8 mouse cellular contexts compared by ENCODE assay signal in the genomic region with DNA sequence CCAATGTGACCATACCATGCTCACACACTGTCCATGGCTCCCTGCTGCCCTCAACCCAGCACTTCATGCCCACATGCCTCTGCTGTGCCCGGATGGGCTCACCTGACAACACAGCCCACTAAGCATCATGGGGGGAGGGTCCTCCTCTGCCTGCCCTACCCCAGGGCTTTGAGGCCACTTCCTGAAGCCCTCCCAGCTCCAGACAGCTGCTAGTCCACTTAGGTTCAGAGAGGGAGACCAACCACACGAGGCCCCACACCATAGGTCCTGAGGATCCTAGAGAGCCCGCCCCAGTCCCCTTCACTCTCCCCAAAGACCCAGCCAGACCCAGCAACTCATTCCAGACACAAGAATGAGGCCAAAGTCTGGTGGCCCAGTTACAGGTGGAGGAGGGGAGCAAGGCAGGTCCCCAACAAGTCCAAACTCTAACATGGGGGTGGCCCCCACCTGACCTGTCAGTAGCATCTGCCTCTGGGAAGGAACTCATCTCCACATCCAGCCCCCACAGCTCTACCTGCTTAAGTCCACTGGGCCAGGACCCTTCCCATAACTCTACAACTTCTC. TPM values are rescaled to one million over a fixed set of nuclear protein-coding genes. Genes with fewer than 3 reads are reported as not detected.
DNase-seq lines count a peak whose midpoint lies in the region; ATAC-seq and TF ChIP-seq lines count a peak whose summit lies in the region.

No protein-coding gene starts in this region.

- peaks cover 8% of the 10 kb centered on the region; the same call in 1 of the 2 replicates for H3K36me3 ChIP-seq in heart, embryonic 16.5 days (ENCODE audit: control insufficient read depth, insufficient read depth)
- H3K36me3 ChIP-seq in forebrain, embryonic 10.5 days (replicated peaks) = peaks cover 47% of the 10 kb centered on the region
- peaks cover 21% of the 10 kb centered on the region for H3K36me3 ChIP-seq in kidney, postnatal 0 days (ENCODE audit: insufficient read depth, low read length)

- ATAC-seq in heart, embryonic 16.5 days (replicated peaks; ENCODE audit: extremely low read depth, insufficient read depth, low FRiP score) = no peak
- no peak for ATAC-seq in kidney, postnatal 0 days (replicated peaks; ENCODE audit: low FRiP score, low read depth)

- peak overlapping the region; percentile 86 for H3K4me3 ChIP-seq in heart, embryonic 16.5 days (ENCODE audit: low read length)
- H3K4me3 ChIP-seq in forebrain, embryonic 10.5 days = peak overlapping the region; percentile 71
- H3K4me3 ChIP-seq in kidney, postnatal 0 days (replicated peaks; ENCODE audit: low read depth, low read length) = peak overlapping the region; percentile 89

- H3K27ac ChIP-seq in heart, embryonic 16.5 days (ENCODE audit: low read length) = no peak overlapping the region
- peak overlapping the region; percentile 98 for H3K27ac ChIP-seq in forebrain, embryonic 10.5 days
- H3K27ac ChIP-seq in kidney, postnatal 0 days = peak overlapping the region; percentile 99

- H3K4me2 ChIP-seq in heart, embryonic 16.5 days (ENCODE audit: low read depth, low read length) = peak overlapping the region; percentile 91
- peak overlapping the region; percentile 96 for H3K4me2 ChIP-seq in kidney, postnatal 0 days (ENCODE audit: low read length)

- DNase-seq in heart, adult 9 months (ENCODE audit: low spot score in 2 of 2) = no peak
- DNase-seq in forebrain, embryonic 10.5 days (ENCODE audit: extremely low spot score, low spot score) = no peak
- DNase-seq in kidney, postnatal 0 days (ENCODE audit: low spot score) = peak; percentile 29
- peak; percentile 41 for DNase-seq in neural tube, embryonic 10.5 days (ENCODE audit: extremely low spot score, low spot score)
- no peak for DNase-seq in urinary bladder, postnatal 36 days (ENCODE audit: low spot score in 2 of 2)
- DNase-seq in spleen, postnatal 36 days (ENCODE audit: low spot score in 2 of 2) = no peak
- DNase-seq in layer of hippocampus, adult 18-20 months (ENCODE audit: low spot score in 2 of 2) = no peak

- WGBS in heart, embryonic 16.5 days = 49% methylated on average over 3 of the region's 3 CpGs
- WGBS in forebrain, embryonic 10.5 days = 40% methylated on average over 3 of the region's 3 CpGs
- 30% methylated on average over 3 of the region's 3 CpGs for WGBS in kidney, postnatal 0 days

- peaks cover 35% of the 10 kb centered on the region for H3K4me1 ChIP-seq in heart, embryonic 16.5 days (ENCODE audit: control insufficient read depth, insufficient read depth, low read length)
- peaks cover 85% of the 10 kb centered on the region for H3K4me1 ChIP-seq in forebrain, embryonic 10.5 days
- peaks cover 63% of the 10 kb centered on the region for H3K4me1 ChIP-seq in kidney, postnatal 0 days (replicated peaks; ENCODE audit: insufficient read depth, low read length)

- H3K9me3 ChIP-seq in heart, embryonic 16.5 days (replicated peaks; ENCODE audit: control insufficient read depth, low read length) = no peaks in the 10 kb centered on the region
- H3K9me3 ChIP-seq in forebrain, embryonic 10.5 days = no peaks in the 10 kb centered on the region; the same call in 1 of the 2 replicates
- H3K9me3 ChIP-seq in kidney, postnatal 0 days (replicated peaks; ENCODE audit: low read length) = no peaks in the 10 kb centered on the region

- peak overlapping the region; percentile 93 for H3K9ac ChIP-seq in heart, embryonic 16.5 days (ENCODE audit: low read length)
- H3K9ac ChIP-seq in kidney, postnatal 0 days (ENCODE audit: low read depth, low read length) = peak overlapping the region; percentile 93

- no peak for TF ChIP-seq CTCF in kidney, postnatal 0 days (IDR thresholded peaks at IDR 0.05; ENCODE audit: low read depth)

- no peaks in the 10 kb centered on the region for H3K27me3 ChIP-seq in heart, embryonic 16.5 days (ENCODE audit: control insufficient read depth, insufficient read depth, low read length)
- H3K27me3 ChIP-seq in forebrain, embryonic 10.5 days (ENCODE audit: poor library complexity, severe bottlenecking) = peaks cover 30% of the 10 kb centered on the region
- H3K27me3 ChIP-seq in kidney, postnatal 0 days (ENCODE audit: insufficient read depth, low read length) = no peaks in the 10 kb centered on the region

RNA-seq across cellular contexts. Expression of a gene that starts 2.2 kb away (rescaled TPM):
- polyA plus RNA-seq in heart, embryonic 16.5 days (2015; fragmentation: Nextera tagmentation; extraction: Ambion mirVana) = 38.1 and 43.0 TPM in 2 replicates
- polyA plus RNA-seq in forebrain, embryonic 10.5 days (2016; fragmentation: Nextera tagmentation; extraction: Ambion mirVana) = 47.8 and 49.0 TPM in 2 replicates
- 110 and 138 TPM in 2 replicates for polyA plus RNA-seq in kidney, postnatal 0 days (2015; fragmentation: Nextera tagmentation; extraction: Ambion mirVana)
- 10 to 100 TPM; 44.6 to 46.5 TPM for total RNA-seq in layer of hippocampus, adult 18-20 months (2021)

RNA-seq across cellular contexts. Expression of a gene that starts 8.5 kb away (rescaled TPM):
- 5.7 and 6.2 TPM in 2 replicates for polyA plus RNA-seq in heart, embryonic 16.5 days (2015; fragmentation: Nextera tagmentation; extraction: Ambion mirVana)
- 3.5 and 4.0 TPM in 2 replicates for polyA plus RNA-seq in forebrain, embryonic 10.5 days (2016; fragmentation: Nextera tagmentation; extraction: Ambion mirVana)
- polyA plus RNA-seq in kidney, postnatal 0 days (2015; fragmentation: Nextera tagmentation; extraction: Ambion mirVana) = 8.1 and 8.4 TPM in 2 replicates
- total RNA-seq in layer of hippocampus, adult 18-20 months (2021) = 10 to 100 TPM; 14.3 to 17.9 TPM

RNA-seq across cellular contexts. Expression of a gene that starts 12.9 kb away (rescaled TPM):
- 77.2 and 82.0 TPM in 2 replicates for polyA plus RNA-seq in heart, embryonic 16.5 days (2015; fragmentation: Nextera tagmentation; extraction: Ambion mirVana)
- polyA plus RNA-seq in forebrain, embryonic 10.5 days (2016; fragmentation: Nextera tagmentation; extraction: Ambion mirVana) = 81.4 and 82.7 TPM in 2 replicates
- 129 and 140 TPM in 2 replicates for polyA plus RNA-seq in kidney, postnatal 0 days (2015; fragmentation: Nextera tagmentation; extraction: Ambion mirVana)
- 100 to 1,000 TPM; 111 to 127 TPM for total RNA-seq in layer of hippocampus, adult 18-20 months (2021)

RNA-seq across cellular contexts. Expression of a gene that starts 16.0 kb away (rescaled TPM):
- 20.6 and 24.4 TPM in 2 replicates for polyA plus RNA-seq in heart, embryonic 16.5 days (2015; fragmentation: Nextera tagmentation; extraction: Ambion mirVana)
- 5.8 and 5.9 TPM in 2 replicates for polyA plus RNA-seq in forebrain, embryonic 10.5 days (2016; fragmentation: Nextera tagmentation; extraction: Ambion mirVana)
- 18.8 and 20.4 TPM in 2 replicates for polyA plus RNA-seq in kidney, postnatal 0 days (2015; fragmentation: Nextera tagmentation; extraction: Ambion mirVana)
- 1 to 10 TPM; 3.3 TPM for total RNA-seq in layer of hippocampus, adult 18-20 months (2021)

RNA-seq across cellular contexts. Expression of a gene that starts 17.1 kb away (rescaled TPM):
- polyA plus RNA-seq in heart, embryonic 16.5 days (2015; fragmentation: Nextera tagmentation; extraction: Ambion mirVana) = 86.4 and 88.8 TPM in 2 replicates
- polyA plus RNA-seq in forebrain, embryonic 10.5 days (2016; fragmentation: Nextera tagmentation; extraction: Ambion mirVana) = 106 and 108 TPM in 2 replicates
- 92.3 and 96.4 TPM in 2 replicates for polyA plus RNA-seq in kidney, postnatal 0 days (2015; fragmentation: Nextera tagmentation; extraction: Ambion mirVana)
- 100 to 1,000 TPM in 1 of 2 experiments, 10 to 100 TPM in 1; 94.1 to 103 TPM for total RNA-seq in layer of hippocampus, adult 18-20 months (2021)

Comparison
In these comparisons a context has a peak if more than half of its experiments do, and no peak if none do; other contexts are left out.
1. DNase-seq: peak in kidney, postnatal 0 days (single experiment) and neural tube, embryonic 10.5 days (single experiment); none in heart, adult 9 months (0 of 2), forebrain, embryonic 10.5 days (single experiment), urinary bladder, postnatal 36 days (0 of 2), spleen, postnatal 36 days (0 of 2) and layer of hippocampus, adult 18-20 months (0 of 2).
2. Peak in every context shown above with its lines, with median percentiles within 50 percentile points of each other: H3K4me3 ChIP-seq.